Mouse (Mus musculus): ENCODE measurements around the gene Etl4.
A peak's percentile ranks its signal among the peaks of the same experiment; 100 is the strongest.

The Etl4 gene

DNA sequence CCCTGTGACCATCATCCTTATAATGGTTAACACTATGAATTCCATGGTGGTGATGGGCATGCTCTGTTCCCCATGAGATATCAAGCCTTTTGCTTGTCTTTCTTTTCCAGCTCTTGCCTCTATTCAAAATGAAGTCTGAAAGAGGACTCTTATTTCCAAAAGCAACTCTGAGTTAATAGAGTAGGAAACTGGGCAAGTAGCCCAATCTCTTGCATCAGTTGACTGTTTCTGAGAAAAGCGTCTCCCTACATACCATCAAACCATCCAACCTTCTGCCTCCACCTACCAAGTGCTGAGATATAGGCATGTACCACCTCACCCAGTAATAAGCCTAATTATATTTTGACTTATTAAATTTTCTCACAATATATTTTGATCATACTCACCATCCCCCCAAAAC is 658.9 kb downstream of the Etl4 start:
- no peak for DNase-seq (ENCODE audit: low read depth)

DNA sequence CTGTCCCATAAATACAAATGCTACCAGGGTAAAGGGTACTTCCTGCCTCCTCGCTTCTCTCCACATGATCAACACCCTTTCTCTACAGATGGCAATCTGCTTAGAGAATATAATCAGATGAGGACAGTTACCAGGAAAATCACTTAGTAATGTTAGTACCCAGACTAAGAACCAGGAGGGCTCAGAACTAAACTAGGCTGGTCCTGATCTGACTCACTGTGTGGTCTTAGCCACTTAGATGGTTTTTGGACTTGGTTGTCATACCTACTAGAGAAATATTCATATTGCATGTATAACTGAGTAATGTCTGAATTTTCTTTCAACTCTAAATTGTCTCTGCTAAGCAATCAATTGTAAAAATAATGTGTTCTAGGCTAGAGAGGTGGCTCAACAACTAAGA is 662.4 kb downstream of the Etl4 start:
- no peak for DNase-seq (ENCODE audit: low read depth)

DNA sequence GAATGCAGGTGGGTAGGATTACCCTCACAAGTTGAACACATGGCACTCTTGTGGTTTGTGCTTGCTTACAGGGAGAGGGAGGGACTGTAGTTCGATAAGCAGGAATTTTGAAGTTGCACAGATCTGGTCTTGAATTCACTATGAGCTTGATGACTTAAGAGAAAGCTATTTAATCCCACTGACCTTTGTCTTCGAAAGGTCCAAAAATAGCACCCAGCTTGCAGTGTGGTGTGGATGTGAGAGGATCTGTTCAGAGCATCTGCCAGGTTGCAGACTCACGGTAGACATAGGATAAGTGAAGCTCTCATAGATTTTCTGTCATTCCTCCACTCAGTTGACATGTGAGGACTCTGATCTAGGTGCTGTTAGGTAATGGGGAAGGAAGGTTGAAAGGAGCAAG is 670.8 kb downstream of the Etl4 start:
- no peak for DNase-seq (ENCODE audit: low read depth)

DNA sequence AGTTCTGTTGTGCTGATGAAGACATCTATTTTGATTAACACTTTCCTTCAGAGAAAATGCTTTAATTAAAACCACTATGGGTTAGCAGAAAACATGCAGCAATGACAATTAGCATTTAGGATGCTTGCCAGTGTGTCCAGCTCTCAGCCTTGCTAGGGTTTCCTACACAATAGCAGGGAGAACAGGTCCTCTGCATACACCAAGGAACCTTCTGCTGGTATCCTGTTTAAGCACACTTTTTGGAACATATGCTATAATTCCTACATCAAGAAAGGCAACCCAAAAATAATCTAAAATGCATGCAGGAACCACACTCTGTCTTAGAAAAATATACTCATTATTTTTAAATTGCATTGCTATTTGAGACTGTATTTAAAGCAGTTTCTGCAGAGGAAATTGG is 673.5 kb downstream of the Etl4 start:
- no peak for DNase-seq (ENCODE audit: low read depth)

DNA sequence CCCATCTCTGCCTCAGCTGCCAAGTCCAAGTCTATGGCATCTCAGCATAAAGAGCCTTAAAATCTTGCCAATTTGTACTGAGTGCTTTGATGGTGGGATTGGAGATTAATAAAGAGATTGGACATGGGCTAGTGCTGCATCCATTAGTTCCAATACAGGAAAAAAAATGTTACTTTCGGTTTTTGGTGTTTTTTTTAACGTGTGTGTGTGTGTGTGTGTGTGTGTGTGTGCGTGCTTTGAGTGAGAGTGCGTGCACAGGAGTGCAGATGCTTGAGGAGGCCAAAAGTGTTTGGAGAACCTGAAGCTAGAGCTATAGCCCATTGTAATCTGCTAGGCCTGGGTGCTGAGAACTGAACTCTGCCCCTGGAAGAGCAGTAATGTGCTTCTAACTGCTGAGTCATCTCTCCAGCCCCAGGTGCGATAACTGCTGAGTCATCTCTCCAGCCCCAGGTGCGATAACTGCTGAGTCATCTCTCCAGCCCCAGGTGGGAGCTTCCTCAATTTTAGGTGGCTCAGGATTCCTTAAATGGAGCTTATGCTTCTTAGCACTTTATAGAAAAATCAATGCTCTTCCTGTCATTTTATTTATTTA is 674.1 kb downstream of the Etl4 start:
- no peak for DNase-seq (ENCODE audit: low read depth)

DNA sequence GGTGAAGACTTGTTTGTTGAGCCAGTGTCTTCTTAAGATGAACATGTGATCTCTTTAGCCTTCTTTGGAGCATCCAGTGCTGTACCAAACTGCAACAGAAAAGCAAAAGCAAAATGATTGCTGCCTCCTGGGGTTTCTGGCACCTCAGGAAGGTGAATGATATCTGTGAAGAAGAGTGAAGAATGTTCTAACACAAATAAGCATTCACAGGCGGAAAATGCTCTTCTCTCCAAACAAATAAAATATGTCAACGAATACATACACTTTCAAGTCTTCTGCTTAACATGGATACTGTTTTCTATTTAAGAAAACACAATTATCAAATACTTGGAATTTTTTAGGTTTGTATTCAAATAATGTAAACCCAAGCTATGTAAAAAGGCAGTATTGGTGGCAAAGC is 678.3 kb downstream of the Etl4 start:
- no peak for DNase-seq (ENCODE audit: low read depth)

DNA sequence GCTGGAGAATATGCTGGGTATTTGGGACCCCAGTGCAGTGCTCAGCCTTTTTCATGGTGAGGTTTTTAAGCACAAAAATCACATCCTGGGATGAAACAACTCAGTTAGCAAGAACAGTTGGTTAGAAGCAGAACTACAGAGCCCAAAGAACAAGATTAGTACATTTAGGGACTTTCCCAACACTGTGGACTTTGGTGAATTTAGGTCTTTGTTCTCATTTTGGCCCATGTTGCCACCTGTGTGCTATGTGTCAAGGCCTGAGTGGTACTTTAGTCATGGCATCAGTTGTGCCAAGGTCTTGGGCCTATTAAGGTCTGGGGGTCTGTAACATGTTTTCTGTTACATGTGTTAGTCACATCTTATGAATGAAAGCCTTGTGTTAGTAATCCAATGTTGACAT is 679.1 kb downstream of the Etl4 start:
- DNase-seq (ENCODE audit: low read depth): no peak

DNA sequence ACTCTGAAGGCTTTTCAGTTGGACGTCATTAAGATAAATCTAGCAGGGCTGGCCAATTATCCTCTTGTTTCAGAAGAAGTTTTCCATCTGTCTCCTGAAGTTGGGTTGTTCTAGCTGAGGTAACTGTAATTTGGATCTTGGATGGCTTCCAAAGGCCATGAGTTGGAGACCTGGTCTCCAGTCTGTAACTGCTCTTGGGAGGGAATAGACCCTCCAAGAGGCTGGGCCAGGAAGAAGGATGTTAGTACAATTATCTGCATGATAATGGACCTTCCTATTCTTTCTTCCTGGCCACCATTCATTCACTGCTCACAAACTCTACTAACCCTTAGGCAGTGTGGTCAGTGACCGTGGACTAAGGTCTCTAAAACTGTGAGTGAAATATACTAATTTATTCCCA is 684.5 kb downstream of the Etl4 start:
- no peak for DNase-seq (ENCODE audit: low read depth)

DNA sequence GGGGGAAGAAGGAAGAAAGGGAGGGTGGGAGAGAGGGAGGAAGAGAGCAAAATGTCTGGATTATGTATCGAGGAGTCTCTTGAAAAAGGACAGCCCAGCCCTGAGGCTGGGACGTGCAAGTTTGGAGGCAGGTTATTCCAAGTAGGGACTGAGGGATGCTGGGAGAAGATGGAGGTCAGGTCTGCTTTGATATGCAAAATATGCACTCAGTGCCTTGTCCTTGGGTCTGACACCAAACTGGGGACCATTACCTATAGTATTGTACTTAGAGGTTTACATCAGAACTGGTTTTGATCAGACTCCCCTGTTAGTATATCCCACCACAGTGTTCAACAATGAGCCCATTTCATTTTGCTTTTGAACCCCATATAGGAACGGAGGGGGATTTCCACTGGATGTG is 685.4 kb downstream of the Etl4 start:
- no peak for DNase-seq (ENCODE audit: low read depth)

DNA sequence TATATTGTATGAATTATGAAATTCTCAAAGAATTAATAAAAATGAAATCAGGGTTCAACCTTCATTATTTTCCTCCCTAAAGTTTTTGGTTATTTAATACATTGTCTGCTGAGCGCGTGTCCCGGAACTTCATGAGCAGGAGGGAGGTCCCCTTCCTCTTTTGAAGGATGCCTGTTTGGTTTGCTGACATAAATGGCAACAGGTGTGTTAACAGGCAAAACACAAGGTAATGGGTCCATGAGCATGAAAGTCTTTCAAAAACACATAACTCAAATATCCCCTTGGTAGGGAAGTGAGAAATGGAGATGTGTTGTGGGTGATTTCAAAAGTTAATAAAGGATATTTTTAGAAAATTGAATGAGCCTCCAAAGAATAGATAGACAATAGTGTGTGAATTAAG is 687.0 kb downstream of the Etl4 start:
- no peak for DNase-seq (ENCODE audit: low read depth)

DNA sequence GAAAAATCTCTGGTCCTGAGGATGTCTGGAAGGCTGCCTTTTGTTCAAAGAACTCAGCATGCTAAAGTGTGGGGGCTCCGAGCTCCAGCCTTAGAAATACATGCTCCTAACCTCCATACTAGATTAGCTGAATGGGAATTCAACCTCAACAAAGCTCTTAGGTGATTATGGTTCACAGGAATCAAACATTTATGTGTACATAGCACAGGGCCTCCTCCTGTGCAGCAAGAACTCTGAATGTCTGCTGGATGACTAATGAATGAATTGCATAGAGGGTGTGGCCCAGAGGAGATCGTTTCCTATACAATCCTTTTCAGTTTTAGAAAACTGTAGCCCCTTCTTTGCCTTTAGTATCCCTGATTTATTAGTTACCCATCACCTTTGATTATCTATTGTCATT is 687.6 kb downstream of the Etl4 start:
- no peak for DNase-seq (ENCODE audit: low read depth)

DNA sequence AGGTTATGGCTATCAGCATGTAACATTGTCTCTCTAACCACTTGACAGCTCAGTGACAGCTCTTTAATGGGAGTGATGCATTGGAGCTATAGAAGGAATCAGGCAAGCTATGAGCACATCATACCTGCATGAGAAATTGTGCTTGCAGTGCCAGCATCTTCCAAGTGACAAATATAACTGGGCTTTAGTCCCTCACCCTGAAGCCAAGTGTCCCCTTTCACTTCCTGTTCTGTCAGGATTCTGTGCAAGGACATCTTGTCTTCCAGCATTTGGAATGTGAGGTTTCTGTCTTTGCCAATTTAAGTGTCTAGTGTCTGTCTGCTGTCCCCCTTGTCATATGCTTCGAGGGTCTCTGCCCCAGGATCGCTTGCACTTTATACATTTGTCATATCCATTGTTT is 693.1 kb downstream of the Etl4 start:
- DNase-seq (ENCODE audit: low read depth): no peak

DNA sequence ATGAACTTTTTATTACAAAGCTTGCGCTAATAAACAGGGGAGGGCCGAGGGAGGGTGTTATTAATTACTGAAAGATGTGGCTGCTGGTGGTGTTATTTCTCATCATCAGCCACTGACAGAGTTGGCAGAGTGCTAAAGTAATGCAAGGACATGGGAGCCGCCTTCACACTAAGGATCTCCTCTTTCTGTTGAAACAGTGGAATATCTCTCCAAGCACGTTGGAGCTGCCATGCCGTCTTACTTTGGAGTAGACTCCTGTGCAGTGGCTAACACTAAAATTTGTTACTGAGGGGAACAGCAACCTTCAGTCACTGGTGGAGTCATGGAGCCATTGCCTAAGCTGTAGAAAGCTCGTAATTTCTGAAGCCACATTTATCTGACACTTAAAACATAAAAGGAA is 694.0 kb downstream of the Etl4 start:
- no peak for DNase-seq (ENCODE audit: low read depth)

DNA sequence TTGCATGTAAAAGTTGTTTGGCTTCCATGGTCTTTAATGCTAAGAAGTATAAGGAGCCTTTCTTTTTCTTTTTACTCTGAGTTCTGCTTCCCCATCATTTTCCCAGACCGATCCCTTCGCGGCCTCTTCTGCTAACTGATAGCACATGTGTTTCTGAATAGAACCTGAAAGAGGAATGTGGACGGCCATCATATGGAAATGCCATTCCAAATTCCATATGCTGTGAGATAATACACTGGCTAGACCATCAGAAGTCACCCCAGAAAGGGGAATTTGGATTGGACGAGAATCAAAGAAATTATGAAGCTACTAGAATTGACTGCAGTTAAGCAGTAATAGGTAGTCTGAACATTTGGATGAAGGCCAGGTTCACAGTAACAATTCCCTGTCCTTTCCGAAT is 694.4 kb downstream of the Etl4 start:
- no peak for DNase-seq (ENCODE audit: low read depth)

DNA sequence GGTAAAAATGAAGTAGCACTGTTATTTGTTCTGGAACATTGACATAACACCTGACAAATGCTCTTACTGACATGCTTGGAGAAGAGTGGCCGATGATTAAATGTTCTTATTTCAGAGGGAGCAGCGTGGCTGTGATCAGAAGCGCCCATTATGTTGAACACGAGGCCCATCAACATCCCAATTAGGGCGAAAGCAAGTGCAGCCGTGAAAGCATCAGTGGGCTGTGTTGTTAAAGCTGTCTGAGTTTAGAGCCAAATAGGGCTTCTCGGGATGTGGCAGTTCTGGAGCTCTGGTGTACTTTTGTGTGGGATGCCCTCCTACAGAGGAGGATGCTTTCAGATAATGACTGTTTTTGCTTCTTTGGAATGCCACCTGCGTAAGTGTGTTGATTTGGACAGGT is 699.6 kb downstream of the Etl4 start:
- DNase-seq (ENCODE audit: low read depth): no peak

DNA sequence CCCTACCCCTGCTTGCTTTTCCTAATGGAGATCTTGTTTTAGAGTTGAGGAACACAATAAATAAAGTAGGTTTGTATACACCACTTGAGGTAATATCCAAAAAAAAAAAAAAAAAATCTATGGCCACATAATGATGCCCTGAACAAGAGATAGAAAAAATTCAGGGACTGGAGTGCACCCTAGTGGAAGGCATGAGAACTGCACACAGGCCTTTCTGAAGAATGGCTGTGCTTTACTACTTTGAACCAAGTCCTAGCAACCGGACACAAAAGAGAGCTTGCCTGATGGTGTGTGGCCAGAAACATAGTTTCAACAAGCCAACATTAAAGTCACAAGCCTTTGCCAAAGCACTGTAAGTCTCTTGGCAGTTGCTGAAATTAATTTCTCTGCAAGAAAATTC is 706.4 kb downstream of the Etl4 start:
- peak; percentile 7 for DNase-seq (ENCODE audit: low read depth)

DNA sequence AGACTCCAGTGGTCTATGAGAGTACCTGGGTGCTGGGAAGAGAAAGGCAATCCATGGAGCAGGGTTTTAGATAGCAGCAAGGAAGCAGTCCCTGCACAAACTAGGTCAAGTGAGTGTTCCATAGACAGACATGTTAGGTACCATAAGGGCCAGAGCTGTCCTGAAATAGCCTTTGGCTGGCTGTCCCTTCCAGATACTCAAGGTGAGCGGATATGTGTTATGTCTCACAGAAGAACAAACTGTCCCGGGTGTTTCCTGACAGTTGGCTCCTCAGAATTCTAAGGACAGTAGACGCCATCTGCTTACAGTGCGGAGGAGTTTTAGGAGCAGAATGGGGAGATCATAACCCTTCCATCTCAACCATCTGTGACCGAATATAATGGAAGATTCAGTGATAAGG is 708.8 kb downstream of the Etl4 start:
- no peak for DNase-seq (ENCODE audit: low read depth)

DNA sequence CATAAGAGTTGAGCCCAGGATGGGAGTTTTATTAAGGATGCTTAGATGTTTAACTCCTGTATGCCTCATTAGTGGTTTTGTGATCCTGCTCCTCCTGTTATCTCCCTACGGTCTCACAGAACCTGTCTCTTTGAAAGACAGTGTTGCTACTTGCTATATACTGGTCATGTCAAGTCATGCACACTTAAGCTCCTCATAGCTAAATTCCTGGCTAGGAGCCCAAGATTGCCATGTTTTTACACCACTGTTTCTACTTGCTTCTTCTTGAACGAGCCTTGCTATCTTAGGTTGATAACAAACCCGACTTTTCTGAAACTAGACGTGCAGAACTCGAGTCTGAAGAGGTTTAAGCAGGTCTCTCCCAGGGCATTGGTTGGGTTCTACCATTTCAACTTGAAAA is 710.3 kb downstream of the Etl4 start:
- no peak for DNase-seq (ENCODE audit: low read depth)

DNA sequence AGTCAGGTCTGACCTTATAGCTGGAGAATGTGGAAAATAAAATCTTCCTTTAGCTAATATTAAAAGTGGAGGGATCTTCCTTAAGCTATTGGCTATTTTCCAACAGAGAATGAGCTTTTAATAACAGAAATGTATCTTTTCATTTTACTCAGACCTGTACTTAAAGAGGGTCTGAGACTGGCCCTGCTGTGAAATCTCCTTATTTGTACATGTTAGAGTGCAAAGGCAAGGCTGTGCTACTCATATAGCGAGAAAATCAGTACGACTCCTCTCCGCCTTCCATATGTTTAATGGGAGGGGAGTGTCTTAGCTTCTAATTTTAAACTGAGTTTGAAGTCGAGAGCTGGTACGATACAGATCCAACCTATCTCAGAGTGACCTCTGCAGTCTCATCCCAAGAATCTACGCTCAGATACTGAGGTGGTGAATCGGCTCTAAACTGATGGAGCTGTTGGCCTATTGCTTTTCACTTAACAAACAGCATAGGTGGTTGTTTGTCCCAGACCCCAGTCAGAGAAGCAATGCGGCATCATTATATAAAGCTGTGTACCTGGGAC is 719.7 kb downstream of the Etl4 start:
- DNase-seq (ENCODE audit: low read depth): no peak

DNA sequence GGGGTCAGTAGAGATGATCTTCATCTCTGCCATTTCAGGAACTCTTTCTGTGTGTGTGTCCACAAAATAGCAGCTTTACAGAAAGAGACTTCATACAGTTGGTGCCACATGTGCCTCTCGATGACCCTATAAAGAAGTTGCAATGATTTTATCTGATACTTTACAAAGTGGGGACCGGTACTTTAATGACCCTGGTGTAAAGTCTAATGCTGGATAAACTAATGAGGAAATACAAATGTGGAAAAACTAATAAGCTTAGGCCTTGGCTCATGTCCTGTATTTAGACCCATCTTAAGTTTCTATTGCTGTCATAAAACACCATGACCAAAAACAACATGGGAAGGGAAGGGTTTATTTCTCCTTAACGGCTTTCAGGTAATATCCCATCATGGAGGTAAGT is 729.0 kb downstream of the Etl4 start:
- DNase-seq (ENCODE audit: low read depth): no peak

DNA sequence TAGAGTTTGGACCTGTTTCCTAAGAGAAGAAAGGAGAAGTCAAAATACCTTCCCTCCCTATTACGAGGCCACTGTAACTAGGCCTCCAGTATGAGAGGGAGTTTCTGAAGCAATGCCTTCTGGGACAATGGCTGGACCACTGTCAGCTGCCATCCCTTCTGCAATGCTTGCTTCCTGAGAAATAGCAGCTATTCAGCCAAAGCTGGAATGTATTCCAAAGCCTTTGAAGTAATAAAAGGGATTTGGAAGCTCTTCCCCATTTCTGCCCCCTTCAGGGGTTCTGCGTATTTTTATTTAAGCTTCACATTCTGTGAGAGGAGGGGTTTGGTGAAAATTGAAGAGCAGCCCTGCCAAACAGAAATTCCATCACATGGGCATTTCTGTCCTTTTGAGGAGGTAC is 730.1 kb downstream of the Etl4 start:
- no peak for DNase-seq (ENCODE audit: low read depth)

DNA sequence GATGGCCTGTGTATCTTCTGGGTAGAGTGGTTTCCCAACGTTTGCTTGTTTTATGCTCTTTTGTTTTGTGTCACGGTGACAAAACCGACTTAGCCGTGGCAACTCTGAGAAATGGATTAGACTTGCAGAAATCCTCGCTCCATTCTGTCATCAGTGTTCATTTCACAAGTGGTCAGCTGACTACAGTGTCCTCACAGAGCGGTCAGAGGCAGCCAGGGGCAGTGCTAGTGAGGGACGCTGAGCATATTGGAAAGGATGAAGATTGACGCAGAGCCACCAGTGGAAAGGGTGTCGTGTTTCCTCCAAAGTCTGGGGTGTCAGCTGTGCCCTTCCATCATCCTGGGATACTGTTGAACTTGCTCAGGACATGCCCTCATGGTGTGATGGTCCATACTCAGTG is 733.2 kb downstream of the Etl4 start:
- DNase-seq (ENCODE audit: low read depth): no peak

DNA sequence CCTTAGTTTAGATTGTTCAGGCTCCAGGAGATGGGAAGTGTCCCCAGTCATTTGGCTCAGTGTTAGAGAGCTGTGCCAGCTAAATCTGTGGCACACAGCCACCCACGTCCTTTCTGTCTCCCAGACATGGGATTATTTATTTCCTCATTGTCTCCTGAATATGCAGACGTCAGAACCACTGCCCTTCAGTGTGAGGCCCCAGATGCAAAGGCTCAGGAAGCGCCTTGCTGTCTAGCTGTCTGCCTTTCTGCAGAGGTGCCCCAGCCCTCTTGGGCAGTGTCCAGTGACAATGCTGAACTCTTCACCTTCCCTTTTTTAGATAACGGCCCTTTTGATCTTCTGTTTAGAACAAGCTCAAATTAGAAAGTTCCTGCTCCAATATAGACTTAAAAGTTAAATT is 740.2 kb downstream of the Etl4 start:
- DNase-seq (ENCODE audit: low read depth): no peak

DNA sequence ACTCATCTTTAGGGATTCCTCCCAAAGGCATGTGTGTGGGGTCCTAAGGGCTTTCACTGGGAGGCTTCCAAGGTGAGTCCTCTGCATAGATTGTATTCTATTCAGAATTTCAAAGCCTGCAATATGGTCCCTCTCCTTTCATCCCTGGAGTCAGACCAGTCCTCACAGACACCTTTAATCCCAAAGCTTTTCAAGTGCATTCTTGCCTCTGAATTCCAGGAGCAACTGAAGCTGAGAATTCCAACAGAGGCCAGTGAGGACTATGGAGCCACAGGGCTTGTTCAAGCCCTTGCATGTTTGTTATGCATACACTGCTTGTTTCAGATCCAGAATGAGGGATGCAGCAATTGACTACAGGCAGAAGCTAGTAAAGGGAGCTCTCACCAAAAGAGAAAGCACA is 743.5 kb downstream of the Etl4 start:
- DNase-seq (ENCODE audit: low read depth): no peak

DNA sequence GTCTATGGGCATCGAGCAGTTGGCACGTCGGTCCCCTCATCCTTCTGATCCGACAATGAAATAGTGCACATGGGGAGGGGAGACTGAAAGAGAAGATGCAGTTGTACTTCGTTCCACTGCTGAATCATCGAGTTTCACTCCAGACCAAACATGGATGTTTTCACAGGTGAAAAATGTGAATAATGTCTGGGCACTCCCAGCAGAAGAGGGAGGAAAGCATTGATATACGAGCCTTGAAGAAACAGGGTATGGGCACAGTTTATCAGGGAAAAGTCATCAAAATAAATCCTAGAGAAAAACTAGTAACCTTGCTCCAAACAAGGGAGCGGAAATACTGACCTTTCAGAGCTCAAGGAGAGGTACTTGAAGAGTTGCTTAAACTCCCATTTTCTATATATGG is 744.5 kb downstream of the Etl4 start:
- no peak for DNase-seq (ENCODE audit: low read depth)
